Mouse (Mus musculus): Measurements from ENCODE around the gene Lamtor1. TPM values are rescaled to one million over a fixed set of nuclear protein-coding genes. Genes with fewer than 3 reads are reported as not detected.
A peak's percentile ranks its signal among the peaks of the same experiment; 100 is the strongest.

Gene Lamtor1
- polyA plus RNA-seq, 1 experiment: 151 TPM

- Histone ChIP-seq H3K4me3 (ENCODE audit: insufficient read depth, low read length) (peak overlapping the region; percentile 53), H3K27ac (ENCODE audit: insufficient read depth, low read length) (peak overlapping the region; percentile 84), H3K4me1 (ENCODE audit: control insufficient read depth, insufficient read depth, low read length) (no peaks in the 10 kb centered on the region)
- no peak for TF ChIP-seq CTCF (IDR thresholded peaks at IDR 0.05; ENCODE audit: borderline replicate concordance, insufficient read depth, low read length)
- peak; percentile 92 for TF ChIP-seq POLR2A (IDR thresholded peaks at IDR 0.05; ENCODE audit: low read depth, low read length)
These were observed 9.3 kb upstream of the Lamtor1 start for GRCm38 (mm10) chr7:101896104-101897066.

GRCm38 (mm10) chr7:101900331-101901097, 5.2 kb upstream of the Lamtor1 start:
- no peaks in the 10 kb centered on the region for H3K4me1 ChIP-seq (ENCODE audit: control insufficient read depth, insufficient read depth, low read length)
- TF ChIP-seq POLR2A (IDR thresholded peaks at IDR 0.05; ENCODE audit: low read depth, low read length) (no peak), CTCF (IDR thresholded peaks at IDR 0.05; ENCODE audit: borderline replicate concordance, insufficient read depth, low read length) (no peak)
- no peak overlapping the region for H3K4me3 ChIP-seq (ENCODE audit: insufficient read depth, low read length)
- no peak overlapping the region for H3K27ac ChIP-seq (ENCODE audit: insufficient read depth, low read length)

- TF ChIP-seq CTCF (IDR thresholded peaks at IDR 0.05; ENCODE audit: borderline replicate concordance, insufficient read depth, low read length) (no peak), POLR2A (IDR thresholded peaks at IDR 0.05; ENCODE audit: low read depth, low read length) (no peak)
- Histone ChIP-seq H3K4me3 (ENCODE audit: insufficient read depth, low read length) (no peak overlapping the region), H3K4me1 (ENCODE audit: control insufficient read depth, insufficient read depth, low read length) (peaks cover 3% of the 10 kb centered on the region; the same call in 1 of the 2 replicates), H3K27ac (ENCODE audit: insufficient read depth, low read length) (no peak overlapping the region)
These were observed 3.7 kb upstream of the Lamtor1 start for GRCm38 (mm10) chr7:101901969-101902368.

- no peak overlapping the region for H3K27ac ChIP-seq (ENCODE audit: insufficient read depth, low read length)
- H3K4me1 ChIP-seq (ENCODE audit: control insufficient read depth, insufficient read depth, low read length): peaks cover 8% of the 10 kb centered on the region; the same call in 1 of the 2 replicates
- TF ChIP-seq POLR2A (IDR thresholded peaks at IDR 0.05; ENCODE audit: low read depth, low read length) (no peak), CTCF (IDR thresholded peaks at IDR 0.05; ENCODE audit: borderline replicate concordance, insufficient read depth, low read length) (no peak)
- no peak overlapping the region for H3K4me3 ChIP-seq (ENCODE audit: insufficient read depth, low read length)
These were observed 2.9 kb upstream of the Lamtor1 start for GRCm38 (mm10) chr7:101902846-101903245.

- Histone ChIP-seq H3K4me1 (ENCODE audit: control insufficient read depth, insufficient read depth, low read length) (peaks cover 15% of the 10 kb centered on the region; the same call in 1 of the 2 replicates), H3K27ac (ENCODE audit: insufficient read depth, low read length) (peak within 1 kb of the TSS; percentile 75), H3K4me3 (ENCODE audit: insufficient read depth, low read length) (peak within 1 kb of the TSS; percentile 96)
- TF ChIP-seq POLR2A (IDR thresholded peaks at IDR 0.05; ENCODE audit: low read depth, low read length) (no peak; the same call in 1 of the 2 replicates), CTCF (IDR thresholded peaks at IDR 0.05; ENCODE audit: borderline replicate concordance, insufficient read depth, low read length) (no peak)
These were observed 580 bp downstream of the Lamtor1 start, which contains the start of gene Tomt for GRCm38 (mm10) chr7:101906287-101906681. TSS of gene Tomt (minus strand) at chr7:101906359.

GRCm38 (mm10) chr7:101906696-101907095, 992 bp downstream of the Lamtor1 start:
- H3K4me1 ChIP-seq (ENCODE audit: control insufficient read depth, insufficient read depth, low read length): peaks cover 15% of the 10 kb centered on the region; the same call in 1 of the 2 replicates
- TF ChIP-seq CTCF (IDR thresholded peaks at IDR 0.05; ENCODE audit: borderline replicate concordance, insufficient read depth, low read length) (no peak), POLR2A (IDR thresholded peaks at IDR 0.05; ENCODE audit: low read depth, low read length) (no peak)
- no peak overlapping the region for H3K27ac ChIP-seq (ENCODE audit: insufficient read depth, low read length)
- H3K4me3 ChIP-seq (ENCODE audit: insufficient read depth, low read length): peak overlapping the region; percentile 96

- Histone ChIP-seq H3K27ac (ENCODE audit: insufficient read depth, low read length) (no peak overlapping the region), H3K4me1 (ENCODE audit: control insufficient read depth, insufficient read depth, low read length) (peaks cover 15% of the 10 kb centered on the region; the same call in 1 of the 2 replicates), H3K4me3 (ENCODE audit: insufficient read depth, low read length) (no peak overlapping the region)
- no peak for TF ChIP-seq CTCF (IDR thresholded peaks at IDR 0.05; ENCODE audit: borderline replicate concordance, insufficient read depth, low read length)
These were observed 2.7 kb downstream of the Lamtor1 start for GRCm38 (mm10) chr7:101908367-101908766.

GRCm38 (mm10) chr7:101910138-101910537, 4.4 kb downstream of the Lamtor1 start:
- H3K4me3 ChIP-seq (ENCODE audit: insufficient read depth, low read length): no peak overlapping the region
- H3K27ac ChIP-seq (ENCODE audit: insufficient read depth, low read length): no peak overlapping the region
- H3K4me1 ChIP-seq (ENCODE audit: control insufficient read depth, insufficient read depth, low read length): peaks cover 15% of the 10 kb centered on the region; the same call in 1 of the 2 replicates
- TF ChIP-seq POLR2A (IDR thresholded peaks at IDR 0.05; ENCODE audit: low read depth, low read length) (no peak), CTCF (IDR thresholded peaks at IDR 0.05; ENCODE audit: borderline replicate concordance, insufficient read depth, low read length) (no peak)

GRCm38 (mm10) chr7:101911982-101912381, 6.3 kb downstream of the Lamtor1 start:
- peaks cover 12% of the 10 kb centered on the region; the same call in 1 of the 2 replicates for H3K4me1 ChIP-seq (ENCODE audit: control insufficient read depth, insufficient read depth, low read length)
- H3K27ac ChIP-seq (ENCODE audit: insufficient read depth, low read length): no peak overlapping the region
- TF ChIP-seq CTCF (IDR thresholded peaks at IDR 0.05; ENCODE audit: borderline replicate concordance, insufficient read depth, low read length) (peak; percentile 29; the same call in 1 of the 2 replicates), POLR2A (IDR thresholded peaks at IDR 0.05; ENCODE audit: low read depth, low read length) (no peak)
- H3K4me3 ChIP-seq (ENCODE audit: insufficient read depth, low read length): no peak overlapping the region

Data from embryonic fibroblast, embryonic 13.5 days (primary cell).